Mouse (Mus musculus) neural tube, embryonic 11.5 days (tissue): Measurements from ENCODE around the gene Smim24. TPM values are rescaled to one million over a fixed set of nuclear protein-coding genes. Genes with fewer than 3 reads are reported as not detected.

Experiments
- ATAC-seq: fragments of 200-750 bp; cut with Nextera tagmentation; 2 replicates; pipeline ENCODE4 v1.8.0; 2017; ENCODE audit warnings: moderate number of reproducible peaks, mild to moderate bottlenecking, moderate TSS enrichment, moderate library complexity; ENCODE audit not compliant: insufficient read depth, low FRiP score, low TSS enrichment
- DNase-seq: peaks from one replicate; pipeline ENCODE4 v3.0.0-alpha.2; 2015; ENCODE audit warnings: low spot score
- H3K27ac ChIP-seq: fragments of 300-500 bp; sonication (generic); 2 replicates; pipeline ENCODE4 v1.5.1; 2014; ENCODE audit warnings: low read depth, mild to moderate bottlenecking, low read length
- H3K27me3 ChIP-seq: fragments of 300-500 bp; sonication (generic); 2 replicates; pipeline ENCODE4 v1.6.1; 2014; ENCODE audit warnings: mild to moderate bottlenecking, low read length, mixed read lengths; ENCODE audit not compliant: control insufficient read depth, insufficient read depth
- H3K36me3 ChIP-seq: fragments of 300-500 bp; sonication (generic); 2 replicates; pipeline ENCODE4 v1.6.1; 2014; ENCODE audit warnings: mild to moderate bottlenecking, low read length, moderate library complexity, mixed read lengths; ENCODE audit not compliant: control insufficient read depth, insufficient read depth
- H3K4me1 ChIP-seq: fragments of 300-500 bp; sonication (generic); 2 replicates; pipeline ENCODE4 v1.6.1; 2014; ENCODE audit warnings: low read length, mixed read lengths; ENCODE audit not compliant: control insufficient read depth, insufficient read depth
- H3K4me2 ChIP-seq: fragments of 300-500 bp; sonication (generic); 2 replicates; pipeline ENCODE4 v1.6.1; 2014; ENCODE audit warnings: low read depth, mild to moderate bottlenecking, moderate library complexity
- H3K4me3 ChIP-seq: fragments of 300-500 bp; sonication (generic); 2 replicates; pipeline ENCODE4 v1.5.1; 2014; ENCODE audit warnings: low read depth, low read length
- H3K9ac ChIP-seq: fragments of 300-500 bp; sonication (generic); 2 replicates; pipeline ENCODE4 v1.6.1; 2014; ENCODE audit warnings: mild to moderate bottlenecking, low read length
- H3K9me3 ChIP-seq: fragments of 300-500 bp; sonication (generic); 2 replicates; pipeline ENCODE4 v1.6.1; 2016; ENCODE audit warnings: low read length; ENCODE audit not compliant: control insufficient read depth
- WGBS: fragments of 180-500 bp; shearing (Covaris S2); extraction: QIAGEN DNeasy Blood & Tissue Kit; methylation state at CpG from one replicate; pipeline ENCODE4 v1.1.7; 2014; 5-methylcytosine and 5-hydroxymethylcytosine counted together
- polyA plus RNA-seq: library from polyadenylated mRNA; unstranded; fragments of >200 nt; fragmentation: Nextera tagmentation; extraction: Ambion mirVana; gene quantifications from 2 replicates; pipeline ENCODE4 v1.2.1, GENCODE M21; 2014

The Smim24 gene
- polyA plus RNA-seq, 1 experiment from 2014 or later = 1.9 TPM

GRCm38 (mm10) chr10:81384605-81384982 is 8.3 kb upstream of the Smim24 start:
- under 1% methylated on average over 19 of the region's 19 CpGs for WGBS

GRCm38 (mm10) chr10:81385603-81386306 is 7.1 kb upstream of the Smim24 start:
- Histone ChIP-seq H3K4me2 (no peak overlapping the region), H3K4me1 (peaks cover 14% of the 10 kb centered on the region), H3K36me3 (peaks cover 18% of the 10 kb centered on the region), H3K27me3 (no peaks in the 10 kb centered on the region), H3K9me3 (no peaks in the 10 kb centered on the region), H3K27ac (no peak overlapping the region), H3K4me3 (no peak overlapping the region), H3K9ac (no peak overlapping the region)
- ATAC-seq = no peak
- DNase-seq = no peak
- 86% methylated on average over 22 of the region's 22 CpGs for WGBS

More at GRCm38 (mm10) chr10:81384605-81384982, 8.3 kb upstream of the Smim24 start:
- no peaks in the 10 kb centered on the region for H3K9me3 ChIP-seq
- H3K4me1 ChIP-seq = peaks cover 14% of the 10 kb centered on the region
- H3K36me3 ChIP-seq = peaks cover 18% of the 10 kb centered on the region
- H3K4me2 ChIP-seq = peak overlapping the region; percentile 90
- peak overlapping the region; percentile 78 for H3K9ac ChIP-seq
- peak overlapping the region; percentile 47 for H3K27ac ChIP-seq
- H3K4me3 ChIP-seq = peak overlapping the region; percentile 88
- no peaks in the 10 kb centered on the region for H3K27me3 ChIP-seq
- ATAC-seq (peak; percentile 25; the same call in 1 of the 2 replicates), DNase-seq (no peak)

DNA sequence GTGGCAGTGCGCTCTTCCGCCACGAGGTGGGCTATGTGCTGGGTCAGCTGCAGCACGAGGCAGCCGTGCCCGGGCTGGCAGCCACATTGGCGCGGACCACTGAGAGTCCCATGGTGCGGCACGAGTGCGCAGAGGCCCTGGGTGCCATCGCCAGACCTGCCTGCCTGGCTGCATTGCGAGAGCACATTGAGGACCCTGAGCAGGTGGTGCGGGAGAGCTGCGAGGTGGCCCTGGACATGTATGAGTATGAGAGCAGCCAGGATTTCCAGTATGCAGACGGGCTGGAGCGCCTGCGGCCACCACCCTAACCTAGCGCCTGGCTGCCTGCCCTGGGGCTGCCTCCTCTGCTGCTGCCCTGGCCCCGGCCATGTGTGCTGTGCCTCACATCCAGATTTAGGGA is 5.1 kb upstream of the Smim24 start:
- ATAC-seq (no peak), DNase-seq (no peak)
- Histone ChIP-seq H3K27ac (no peak overlapping the region), H3K9ac (no peak overlapping the region), H3K36me3 (peaks cover 18% of the 10 kb centered on the region), H3K4me2 (no peak overlapping the region), H3K4me3 (no peak overlapping the region), H3K27me3 (no peaks in the 10 kb centered on the region), H3K9me3 (no peaks in the 10 kb centered on the region), H3K4me1 (peaks cover 14% of the 10 kb centered on the region)
- 93% methylated on average over 20 of the region's 20 CpGs for WGBS

- H3K9me3 ChIP-seq = no peaks in the 10 kb centered on the region
- no peak within 1 kb of the TSS for H3K4me2 ChIP-seq
- no peak within 1 kb of the TSS for H3K27ac ChIP-seq
- ATAC-seq = no peak
- no peaks in the 10 kb centered on the region for H3K27me3 ChIP-seq
- DNase-seq = no peak
- no peak within 1 kb of the TSS for H3K4me3 ChIP-seq
- H3K36me3 ChIP-seq = peaks cover 18% of the 10 kb centered on the region
- H3K4me1 ChIP-seq = peaks cover 15% of the 10 kb centered on the region
- WGBS = 80% methylated on average over 5 of the region's 5 CpGs
- H3K9ac ChIP-seq = peak within 1 kb of the TSS; percentile 5; the same call in 1 of the 2 replicates
These were observed 4.3 kb upstream of the Smim24 start, which contains the start of gene Gm48552 for GRCm38 (mm10) chr10:81388505-81389055. Gm48552 (plus strand) TSS chr10:81389005.

- H3K27me3 ChIP-seq = no peaks in the 10 kb centered on the region
- no peaks in the 10 kb centered on the region for H3K9me3 ChIP-seq
- WGBS = 64% methylated on average over 3 of the region's 3 CpGs
- no peak overlapping the region for H3K27ac ChIP-seq
- H3K4me2 ChIP-seq = no peak overlapping the region
- peaks cover 19% of the 10 kb centered on the region for H3K4me1 ChIP-seq
- H3K4me3 ChIP-seq = no peak overlapping the region
- DNase-seq (no peak), ATAC-seq (0 out of 2 replicates have a peak, but pooled peaks have one; percentile 11)
- peak overlapping the region; percentile 5; the same call in 1 of the 2 replicates for H3K9ac ChIP-seq
- peaks cover 18% of the 10 kb centered on the region for H3K36me3 ChIP-seq
These were observed 3.5 kb upstream of the Smim24 start for GRCm38 (mm10) chr10:81389373-81389772.

DNA sequence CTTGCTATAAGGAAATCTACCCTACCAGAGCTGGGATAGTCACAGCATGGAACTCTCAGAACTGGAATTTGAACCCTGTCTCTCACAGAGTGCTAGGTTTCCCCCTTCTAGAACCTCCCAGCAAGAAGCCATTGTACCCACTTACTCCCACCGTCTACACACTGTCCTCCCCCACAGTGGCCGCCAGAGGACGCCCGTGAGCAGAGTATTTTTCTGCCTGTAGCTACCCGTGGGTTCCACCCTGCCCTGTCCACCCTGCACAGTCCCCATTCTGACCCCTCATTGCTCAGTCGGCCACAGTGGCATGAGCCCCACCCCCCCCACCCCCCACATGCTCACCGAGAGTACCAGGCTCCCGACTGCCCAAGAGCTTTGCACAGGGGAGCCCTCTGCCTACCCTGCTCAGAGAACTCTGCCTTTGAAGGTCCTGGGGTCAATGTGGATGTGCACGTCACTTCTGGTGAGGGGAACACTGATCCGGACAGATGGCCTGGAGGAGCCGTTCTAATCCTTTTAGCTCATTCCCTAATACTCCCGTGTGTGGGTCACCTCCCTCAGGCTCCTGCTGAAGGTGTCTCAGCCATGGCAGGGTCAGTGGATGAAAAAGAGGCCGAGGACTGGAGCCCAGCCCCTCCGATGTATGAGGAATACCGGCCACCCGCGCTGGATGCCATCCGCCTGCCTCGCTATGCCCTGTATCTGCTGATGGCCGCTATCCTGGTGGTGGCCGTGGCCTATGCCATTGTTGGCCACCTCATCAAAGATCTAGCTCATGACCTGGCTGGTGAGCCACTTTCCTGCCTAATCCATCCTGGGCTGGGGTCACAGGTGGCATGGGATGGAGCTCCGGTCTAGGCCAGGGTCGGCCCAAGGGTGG is 2.8 kb upstream of the Smim24 start:
- DNase-seq (peak; percentile 71), ATAC-seq (peak; percentile 38; the same call in 1 of the 2 replicates)
- Histone ChIP-seq H3K4me1 (peaks cover 16% of the 10 kb centered on the region), H3K36me3 (peaks cover 18% of the 10 kb centered on the region), H3K27me3 (no peaks in the 10 kb centered on the region), H3K4me3 (no peak overlapping the region), H3K9me3 (no peaks in the 10 kb centered on the region), H3K27ac (no peak overlapping the region), H3K4me2 (no peak overlapping the region), H3K9ac (peak overlapping the region; percentile 5; the same call in 1 of the 2 replicates)
- WGBS = 63% methylated on average over 23 of the region's 23 CpGs

DNA sequence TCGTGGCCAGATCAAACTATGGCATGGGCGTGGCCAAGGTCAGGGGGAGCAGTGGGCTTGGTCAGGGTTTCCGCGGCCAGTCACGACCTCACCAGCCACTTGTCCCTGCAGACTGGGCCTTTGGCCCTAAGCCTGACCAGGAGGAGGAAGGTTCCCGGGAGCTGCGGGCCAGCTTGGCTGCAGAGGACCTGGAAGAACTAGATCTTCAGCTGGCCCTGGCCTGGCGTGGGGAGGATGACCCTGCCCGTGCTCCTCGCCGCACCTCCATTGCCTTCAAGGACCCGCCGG is 2.2 kb upstream of the Smim24 start:
- Histone ChIP-seq H3K27ac (no peak overlapping the region), H3K4me3 (no peak overlapping the region), H3K4me2 (no peak overlapping the region), H3K36me3 (peaks cover 18% of the 10 kb centered on the region), H3K27me3 (no peaks in the 10 kb centered on the region), H3K4me1 (peaks cover 11% of the 10 kb centered on the region; the same call in 1 of the 2 replicates), H3K9me3 (no peaks in the 10 kb centered on the region), H3K9ac (no peak overlapping the region)
- 92% methylated on average over 13 of the region's 13 CpGs for WGBS
- ATAC-seq = no peak
- DNase-seq = no peak

DNA sequence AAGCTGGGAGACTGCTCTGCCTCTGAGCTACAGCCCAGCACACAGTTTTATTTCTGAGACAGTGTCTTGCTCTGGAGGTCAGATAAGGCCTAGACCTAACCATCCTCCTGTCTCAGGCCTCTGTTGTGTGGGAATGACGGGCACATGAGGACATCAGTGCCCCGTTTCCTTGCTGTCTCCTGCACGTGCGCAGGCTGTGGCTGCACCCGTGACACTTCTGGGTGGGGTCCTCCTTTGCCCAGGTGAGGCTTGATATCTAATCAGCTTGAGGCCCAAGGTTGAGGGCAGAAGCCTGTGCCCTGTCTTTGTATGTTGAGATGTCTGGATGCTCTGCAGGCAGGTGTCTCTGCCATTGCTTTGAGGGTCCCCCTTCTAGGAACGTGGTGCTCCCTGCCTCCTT is 581 bp upstream of the Smim24 start:
- Histone ChIP-seq H3K27ac (no peak overlapping the region), H3K4me2 (no peak overlapping the region), H3K4me1 (peaks cover 12% of the 10 kb centered on the region), H3K36me3 (peaks cover 8% of the 10 kb centered on the region; the same call in 1 of the 2 replicates), H3K9me3 (no peaks in the 10 kb centered on the region), H3K9ac (no peak overlapping the region), H3K4me3 (no peak overlapping the region), H3K27me3 (no peaks in the 10 kb centered on the region)
- 88% methylated on average over 6 of the region's 6 CpGs for WGBS
- DNase-seq (no peak), ATAC-seq (no peak)
